Mouse (Mus musculus): Measurements from ENCODE around the gene Ankrd53.

Ankrd53 gene

DNA sequence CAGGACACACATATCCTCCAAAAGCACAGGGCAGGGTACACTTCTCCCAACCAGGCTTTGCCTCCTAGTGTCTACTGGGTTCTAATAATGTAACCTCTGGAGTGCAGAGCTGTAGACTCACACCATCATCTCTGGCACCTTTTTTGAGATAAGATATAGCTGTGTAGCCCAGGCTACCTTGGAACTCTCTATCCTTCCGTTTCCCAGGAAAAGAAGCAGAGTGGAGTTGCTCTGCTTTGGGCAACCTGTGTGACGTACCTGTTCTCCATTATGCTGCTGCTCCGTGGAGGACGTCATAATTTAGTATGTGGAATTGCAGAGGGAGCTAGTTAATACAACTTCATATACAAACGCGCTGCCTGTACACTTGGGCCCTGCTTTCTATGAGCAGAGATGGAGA lies at the start of gene Ankrd53:
Gene Ankrd53 (plus strand): TSS at position 301 of the 400 bp plus-strand sequence.
- no peak for DNase-seq (ENCODE audit: low spot score)

DNA sequence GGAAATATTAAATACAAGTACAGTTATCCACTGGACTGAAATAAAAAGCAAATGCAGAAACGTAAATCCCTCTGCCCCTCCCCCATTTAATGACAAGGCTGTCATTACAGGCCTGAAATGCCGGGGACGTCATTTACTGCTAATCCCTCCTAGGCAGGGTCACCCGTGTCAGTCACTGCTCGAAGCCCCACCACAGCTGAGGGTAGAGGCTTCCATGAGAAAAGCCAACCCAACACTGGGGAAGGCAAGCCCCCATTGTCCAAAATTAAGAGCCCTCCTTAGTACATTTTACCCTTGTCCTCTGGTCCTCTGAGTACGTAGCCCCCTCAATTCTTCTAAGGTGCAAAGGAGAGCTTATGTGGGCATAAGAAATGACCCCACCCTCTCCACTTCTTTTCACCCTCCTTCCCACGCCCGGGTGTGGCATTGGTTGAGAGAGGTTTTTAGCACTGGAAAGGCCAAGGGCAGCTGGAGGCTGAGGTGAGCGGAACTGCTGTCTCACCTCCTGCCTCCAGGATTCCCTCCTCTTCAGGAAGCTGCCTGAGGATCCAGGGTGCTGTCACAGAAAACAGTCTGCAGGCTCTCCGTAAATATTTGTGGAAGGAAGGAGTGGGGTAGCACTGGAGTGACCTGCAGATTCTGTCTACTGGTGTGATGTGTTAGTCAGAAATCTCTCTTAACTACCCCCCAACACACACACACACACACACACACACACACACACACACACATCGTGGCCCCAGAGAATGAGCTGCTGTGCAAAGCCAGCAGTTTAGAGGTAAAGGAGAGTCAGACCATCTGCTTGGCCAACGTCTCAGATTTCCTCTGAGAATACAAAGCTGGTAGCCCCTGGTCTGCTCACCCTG lies 48.9 kb upstream of the Ankrd53 start:
- DNase-seq (ENCODE audit: low spot score), result no peak

DNA sequence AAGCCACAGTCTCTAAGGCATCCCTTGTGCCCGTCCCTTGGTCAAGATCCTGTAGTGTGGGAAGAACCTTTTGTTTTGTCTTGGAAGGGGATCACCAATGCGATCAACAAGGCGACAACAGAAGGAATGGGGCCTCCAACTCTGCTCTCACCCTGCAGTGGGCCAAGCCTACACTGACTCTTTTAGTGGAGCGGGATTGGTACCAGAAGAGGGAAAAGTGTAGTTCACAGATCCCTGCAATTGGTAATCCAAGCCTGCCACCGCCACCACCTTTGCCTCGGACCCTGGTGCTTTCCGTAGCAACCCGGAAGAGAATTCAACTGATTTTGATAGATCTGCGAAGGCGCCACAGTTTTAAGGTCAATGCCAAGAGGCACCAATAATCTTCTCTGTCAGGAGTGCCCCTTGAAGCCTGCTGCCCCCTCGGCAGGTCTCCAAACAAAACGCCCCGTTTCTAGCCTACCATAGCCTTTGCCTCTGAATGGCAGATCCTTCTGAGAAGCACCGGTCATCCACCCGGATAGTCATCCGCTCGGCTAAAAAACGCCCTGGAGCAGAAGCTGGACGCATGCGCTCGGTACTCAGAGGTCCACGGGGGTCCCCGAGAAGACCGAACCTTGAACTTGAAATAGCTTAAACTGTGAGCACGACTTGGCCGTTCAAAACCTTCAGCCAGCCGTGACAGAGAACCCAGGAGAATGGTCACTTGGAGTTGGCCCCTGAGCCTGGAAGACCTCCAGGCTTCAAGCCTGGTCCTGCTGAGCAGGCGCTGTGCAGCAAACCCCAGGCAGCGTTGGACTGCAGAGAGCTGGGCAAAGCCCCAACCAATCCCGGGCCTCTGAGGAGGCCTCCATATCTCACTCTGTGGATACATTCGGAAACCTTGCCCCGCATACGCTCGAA lies 48.0 kb upstream of the Ankrd53 start:
- no peak for DNase-seq (ENCODE audit: low spot score)

- DNase-seq (ENCODE audit: low spot score), result no peak
Observed at GRCm38 (mm10) chr6:83715461-83716196, 46.8 kb upstream of the Ankrd53 start.

- DNase-seq (ENCODE audit: low spot score), result no peak
Observed at GRCm38 (mm10) chr6:83717026-83717425, 45.4 kb upstream of the Ankrd53 start.

DNA sequence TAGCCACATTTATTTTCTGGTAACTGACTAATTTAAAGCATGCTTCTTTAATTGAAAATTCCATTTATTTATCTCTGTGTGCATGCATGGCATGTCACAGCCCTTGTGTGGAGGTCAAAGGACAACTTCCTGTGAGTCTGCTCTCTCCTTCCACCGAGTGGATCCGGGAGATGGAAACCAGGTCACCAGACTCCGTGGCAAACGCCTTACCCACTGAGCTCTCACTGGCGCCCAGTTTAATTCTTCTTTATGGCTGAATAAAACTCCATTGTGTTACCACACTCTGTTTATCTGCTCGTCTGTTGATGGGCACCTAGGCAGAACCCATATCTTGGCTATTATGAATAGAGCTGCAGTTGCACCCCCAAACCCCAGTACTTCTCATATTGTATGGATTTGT lies 39.9 kb upstream of the Ankrd53 start:
- DNase-seq (ENCODE audit: low spot score), result no peak

DNA sequence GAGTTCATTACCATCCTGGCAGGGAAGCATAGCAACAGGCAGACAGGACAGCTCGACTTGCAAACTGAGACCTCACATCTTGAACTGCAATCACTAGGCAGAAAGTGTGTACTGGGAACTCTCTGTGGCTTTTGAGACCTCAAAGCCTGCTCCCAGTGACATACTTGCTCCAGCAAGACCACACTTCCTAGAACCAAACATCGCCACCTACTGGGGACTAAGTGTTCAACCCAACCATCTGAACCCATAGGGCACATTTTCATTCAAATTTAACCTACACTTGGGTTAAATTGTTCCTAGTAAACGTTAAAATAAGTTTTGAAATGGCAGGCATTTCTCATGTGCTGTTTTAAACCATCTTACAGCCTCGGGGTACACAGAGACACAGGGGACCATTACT lies 35.3 kb upstream of the Ankrd53 start:
- DNase-seq (ENCODE audit: low spot score), result peak; percentile 20

DNA sequence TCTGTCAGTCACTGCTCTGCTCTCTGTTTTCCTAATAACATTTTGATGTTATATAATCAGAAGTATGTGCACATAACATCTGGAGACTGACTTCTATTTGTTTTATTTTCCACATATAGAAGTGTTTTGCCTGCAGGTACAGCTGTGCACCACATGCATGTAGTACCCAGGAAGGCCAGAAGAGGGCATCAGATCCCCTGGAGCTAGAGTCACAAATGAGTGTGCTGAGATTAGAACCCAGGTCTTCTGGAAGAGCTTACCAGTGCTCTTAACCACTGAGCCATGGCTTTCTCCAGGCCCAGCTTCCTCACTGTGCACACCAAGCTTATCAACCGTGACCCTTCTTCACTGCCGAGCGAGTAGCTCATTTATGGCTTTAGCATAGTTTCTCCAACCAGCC lies 34.0 kb upstream of the Ankrd53 start:
- peak; percentile 14 for DNase-seq (ENCODE audit: low spot score)

GRCm38 (mm10) chr6:83729350-83729970 lies 33.0 kb upstream of the Ankrd53 start:
- no peak for DNase-seq (ENCODE audit: low spot score)

DNA sequence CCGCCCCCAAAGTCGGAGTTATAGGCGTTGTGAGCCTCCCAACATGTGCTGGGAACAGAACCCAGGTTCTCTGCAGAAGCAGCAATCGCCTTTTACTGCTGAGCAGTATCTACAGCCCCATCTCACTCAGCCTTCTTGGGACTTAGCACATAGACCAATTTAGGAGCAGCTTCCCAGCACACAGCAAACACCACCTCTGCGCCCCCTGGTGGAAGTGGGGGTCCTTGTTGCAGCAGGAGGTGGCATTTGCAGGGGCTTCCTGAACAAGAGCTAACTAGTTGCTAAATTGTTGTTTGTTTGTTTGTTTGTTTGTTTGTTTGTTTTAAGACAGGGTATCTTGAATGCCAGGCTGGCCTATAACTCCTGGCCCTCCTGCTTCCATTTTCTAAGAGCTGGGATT lies 31.3 kb upstream of the Ankrd53 start:
- DNase-seq (ENCODE audit: low spot score), result peak; percentile 66

- no peak for DNase-seq (ENCODE audit: low spot score)
Observed at GRCm38 (mm10) chr6:83737311-83737710, 25.1 kb upstream of the Ankrd53 start.

DNA sequence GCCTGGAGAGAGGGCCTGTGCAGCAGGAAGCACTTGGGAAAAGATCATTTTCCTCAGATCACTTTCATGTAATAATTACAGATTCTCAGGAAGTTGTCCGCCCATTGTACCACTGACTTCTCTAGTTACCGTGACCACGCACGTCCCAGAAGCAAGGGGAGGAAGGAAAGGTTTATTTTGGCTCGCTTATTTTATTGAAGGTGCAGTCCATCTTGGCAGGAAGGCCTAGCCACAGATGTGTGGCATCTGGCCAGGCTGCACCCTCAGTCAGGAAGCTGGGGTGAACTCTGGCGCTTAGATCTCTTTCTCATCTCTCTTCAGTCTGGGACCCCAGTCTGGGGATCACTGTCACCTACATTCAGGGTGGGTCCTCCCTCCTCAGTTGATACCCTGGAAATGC lies 23.8 kb upstream of the Ankrd53 start:
- DNase-seq (ENCODE audit: low spot score), result no peak

DNA sequence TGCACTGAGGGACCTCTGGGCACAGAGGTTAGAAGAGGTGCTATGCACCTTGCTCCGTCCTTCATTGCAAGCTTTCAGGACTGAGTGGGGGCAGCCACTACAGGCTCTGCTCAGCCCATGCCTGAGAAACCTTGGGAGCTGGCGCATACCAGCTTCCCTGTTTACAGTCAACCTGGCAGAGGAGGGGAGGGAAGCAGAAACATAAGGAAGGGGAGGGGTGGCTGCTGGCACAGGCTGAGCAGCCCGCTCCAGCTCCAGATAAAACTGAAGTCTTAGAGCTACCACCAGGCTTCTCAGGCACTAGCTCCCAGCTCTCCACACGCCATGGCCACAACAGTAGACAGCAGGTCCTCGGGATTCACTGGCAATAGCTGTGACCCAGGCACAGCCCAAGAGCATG lies 19.7 kb upstream of the Ankrd53 start, which contains the start of gene Atp6v1b1:
Gene Atp6v1b1 (plus strand): TSS at position 230 of the 400 bp plus-strand sequence.
- no peak for DNase-seq (ENCODE audit: low spot score)

DNA sequence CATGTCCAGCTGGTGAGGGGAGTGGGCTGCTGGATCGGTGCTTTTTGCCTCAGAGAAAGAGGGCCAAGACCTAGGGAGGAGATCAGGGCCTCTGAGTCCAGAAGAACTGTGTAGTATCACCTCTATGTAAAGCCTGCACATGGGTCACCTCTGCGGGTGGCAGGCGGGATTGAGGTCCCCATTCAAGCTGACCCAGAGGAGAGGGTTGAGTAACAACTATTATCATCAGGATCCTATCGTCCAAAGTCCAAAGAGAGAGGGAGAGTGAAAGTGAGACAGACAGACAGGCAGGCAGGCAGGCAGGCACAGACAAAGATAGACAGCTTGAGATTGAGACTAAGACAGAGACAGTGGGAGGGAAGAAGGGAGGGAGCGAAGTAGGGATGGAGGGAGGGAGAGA lies 19.2 kb upstream of the Ankrd53 start:
- no peak for DNase-seq (ENCODE audit: low spot score)

DNA sequence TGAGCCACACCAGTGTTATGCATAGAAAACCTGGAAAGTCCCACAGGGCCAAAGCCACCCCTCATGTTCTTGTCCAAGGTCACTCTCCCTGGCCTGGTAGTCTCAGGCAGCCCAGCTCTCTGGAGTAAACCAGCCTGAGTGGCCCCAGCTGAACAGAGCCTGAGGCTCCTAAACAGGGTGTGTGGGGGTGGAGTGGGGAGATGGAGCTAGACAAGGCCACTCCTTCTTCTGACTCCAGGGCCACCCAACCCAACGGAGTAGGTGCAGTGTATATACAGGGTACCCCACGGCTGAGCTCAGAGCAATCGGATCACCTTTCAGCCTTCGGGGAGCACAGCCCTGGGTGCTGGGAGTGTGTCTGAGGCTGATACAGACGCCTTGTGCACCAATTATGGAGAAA lies 18.3 kb upstream of the Ankrd53 start:
- DNase-seq (ENCODE audit: low spot score), result no peak

DNA sequence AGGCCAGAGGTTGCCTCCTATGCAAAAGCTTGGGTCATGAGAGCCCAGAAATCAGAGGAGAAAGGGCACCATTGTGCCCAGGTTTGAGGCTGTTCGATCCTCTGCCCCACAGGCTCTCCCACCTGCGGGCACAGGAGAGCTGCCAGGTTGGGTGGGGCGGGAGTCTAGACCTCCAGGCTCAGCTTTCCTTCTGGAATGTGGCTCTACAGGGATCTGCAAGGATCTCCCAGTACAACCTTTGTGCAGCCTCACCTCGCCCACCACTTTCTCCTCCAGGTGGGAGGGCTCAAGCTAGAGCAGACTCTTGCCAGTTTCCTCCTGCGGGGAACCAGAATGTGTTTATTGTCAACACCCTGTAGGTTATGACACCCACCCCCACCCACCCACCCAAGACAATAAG lies 17.9 kb upstream of the Ankrd53 start:
- no peak for DNase-seq (ENCODE audit: low spot score)

- no peak for DNase-seq (ENCODE audit: low spot score)
Observed at GRCm38 (mm10) chr6:83745466-83745865, 17.0 kb upstream of the Ankrd53 start.

GRCm38 (mm10) chr6:83749286-83749685 lies 13.2 kb upstream of the Ankrd53 start:
- no peak for DNase-seq (ENCODE audit: low spot score)

DNA sequence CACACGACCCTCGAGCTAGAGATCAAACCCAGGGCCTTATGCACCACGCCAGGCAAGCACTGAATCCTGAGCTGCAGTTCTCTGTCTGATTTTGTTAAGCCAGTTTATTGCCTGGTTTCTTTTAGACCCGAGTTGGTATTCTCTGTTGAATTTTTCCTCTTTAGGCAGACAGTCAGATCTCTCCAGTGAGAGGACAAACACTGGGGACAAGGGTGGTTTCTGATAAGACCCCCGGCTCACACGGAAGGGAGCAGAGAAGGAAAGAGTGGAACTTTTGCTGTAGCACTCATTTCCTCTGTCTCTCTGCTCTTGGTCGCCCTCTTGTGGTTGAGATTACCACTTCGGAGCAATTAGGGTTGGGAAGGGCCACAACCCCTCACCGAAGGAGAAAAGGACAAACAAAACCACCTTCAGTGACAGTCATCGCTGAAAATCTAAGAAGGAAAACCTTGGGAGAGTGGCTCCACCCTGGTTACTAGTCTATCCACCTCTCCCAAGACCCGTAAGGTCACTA lies 12.2 kb upstream of the Ankrd53 start:
- DNase-seq (ENCODE audit: low spot score), result peak; percentile 78

DNA sequence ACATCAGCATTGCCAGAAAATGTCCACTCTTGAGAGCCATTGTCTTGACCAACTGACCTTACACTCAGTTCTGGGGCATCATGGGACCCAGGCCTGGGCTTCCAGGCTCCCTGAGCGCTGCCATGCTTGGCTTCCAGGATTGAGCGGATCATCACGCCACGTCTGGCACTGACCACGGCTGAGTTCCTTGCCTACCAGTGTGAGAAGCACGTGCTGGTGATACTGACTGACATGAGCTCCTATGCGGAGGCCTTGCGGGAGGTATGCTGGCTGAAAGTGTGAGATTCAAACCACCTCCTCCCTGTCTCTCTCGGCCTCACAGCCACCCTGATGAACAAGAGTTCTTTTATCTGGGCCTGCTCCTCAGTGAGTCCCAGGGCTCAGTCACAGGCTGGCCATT lies 6.4 kb upstream of the Ankrd53 start:
- no peak for DNase-seq (ENCODE audit: low spot score)

GRCm38 (mm10) chr6:83762880-83763431 lies 512 bp downstream of the Ankrd53 start:
- DNase-seq (ENCODE audit: low spot score), result no peak
